Mouse (Mus musculus) v-Abl transformed pro-B cells (cell line): ENCODE data around the gene Bscl2.

Experiments
- in situ Hi-C, 2 experiments: fragments of 400-800 bp; cut with MboI; formaldehyde crosslinking; loops; one replicate each; pipeline ENCODE4 v1.15.1; 2025; ENCODE audit not compliant: unreplicated experiment in 2 of 2

The Bscl2 gene

GRCm38 (mm10) chr19:8837251-8837791 lies at the start of gene Bscl2:
Gene Bscl2 (plus strand): TSS chr19:8837467.
- in situ Hi-C loops, result loop anchor here (25.0 kb wide), 3 partner anchors 250 to 1350 kb away; partner anchors contain the start of genes Fads1 (in 1 of the 2) and Slc22a8 (in 1 of the 2)

DNA sequence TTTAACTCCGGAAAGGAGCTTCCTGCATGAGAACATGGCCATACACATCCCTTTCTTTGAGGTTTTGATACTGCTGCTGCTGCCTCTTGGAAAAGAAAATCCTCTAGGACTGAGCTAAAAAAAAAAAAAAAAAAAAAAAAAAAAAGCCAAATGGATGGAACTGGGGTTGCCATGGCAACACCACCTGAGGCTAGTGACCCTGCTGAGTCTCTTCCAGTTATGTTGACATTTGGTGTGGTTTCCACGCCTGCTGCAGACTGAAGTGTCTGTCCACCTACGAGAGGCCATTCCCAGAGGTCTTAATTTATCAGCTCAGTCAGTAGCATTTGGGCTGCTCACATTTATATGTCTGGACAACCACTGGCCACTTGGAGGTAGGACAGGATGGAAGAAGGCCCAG lies 48.7 kb upstream of the Bscl2 start:
- in situ Hi-C loops, result no loop called here

DNA sequence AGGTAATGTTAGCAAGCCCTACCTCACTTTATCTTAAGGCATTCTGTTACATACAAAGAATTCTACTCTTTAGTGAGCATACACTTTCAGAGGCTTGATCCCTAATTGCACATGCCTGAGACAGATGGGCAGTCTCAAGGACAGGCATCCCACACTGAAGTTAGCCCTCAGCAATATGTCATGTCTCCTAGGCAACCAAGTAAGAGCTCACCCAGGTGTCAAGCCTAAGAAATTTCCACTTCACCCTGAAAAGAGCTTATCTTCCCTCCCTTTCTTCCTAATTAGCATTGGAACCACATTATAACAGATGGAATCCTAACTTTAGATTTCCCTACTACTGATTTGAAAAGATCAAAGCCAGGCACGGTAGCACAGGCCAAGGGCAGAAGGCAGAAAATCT lies 48.1 kb upstream of the Bscl2 start:
- in situ Hi-C loops, result no loop called here

DNA sequence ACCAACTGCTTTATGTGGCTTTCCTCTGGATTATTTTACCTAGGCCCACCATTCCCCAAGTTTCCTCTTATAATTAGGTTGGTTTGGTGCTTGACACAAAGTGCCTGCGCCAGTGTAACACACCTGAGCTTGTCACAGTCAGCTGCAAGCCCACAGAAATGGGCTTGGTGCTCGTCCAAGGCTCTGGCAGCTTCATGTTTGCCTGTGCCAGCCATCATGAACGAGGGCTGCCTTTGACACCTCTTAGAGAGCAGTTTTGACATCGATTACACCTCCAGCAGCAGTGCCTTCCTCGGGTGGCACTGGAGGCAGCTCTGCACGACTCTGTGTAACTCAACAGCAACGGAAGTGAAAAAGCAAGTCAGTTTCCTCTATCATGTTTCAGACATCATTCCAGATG lies 47.1 kb upstream of the Bscl2 start:
- in situ Hi-C loops, result no loop called here

DNA sequence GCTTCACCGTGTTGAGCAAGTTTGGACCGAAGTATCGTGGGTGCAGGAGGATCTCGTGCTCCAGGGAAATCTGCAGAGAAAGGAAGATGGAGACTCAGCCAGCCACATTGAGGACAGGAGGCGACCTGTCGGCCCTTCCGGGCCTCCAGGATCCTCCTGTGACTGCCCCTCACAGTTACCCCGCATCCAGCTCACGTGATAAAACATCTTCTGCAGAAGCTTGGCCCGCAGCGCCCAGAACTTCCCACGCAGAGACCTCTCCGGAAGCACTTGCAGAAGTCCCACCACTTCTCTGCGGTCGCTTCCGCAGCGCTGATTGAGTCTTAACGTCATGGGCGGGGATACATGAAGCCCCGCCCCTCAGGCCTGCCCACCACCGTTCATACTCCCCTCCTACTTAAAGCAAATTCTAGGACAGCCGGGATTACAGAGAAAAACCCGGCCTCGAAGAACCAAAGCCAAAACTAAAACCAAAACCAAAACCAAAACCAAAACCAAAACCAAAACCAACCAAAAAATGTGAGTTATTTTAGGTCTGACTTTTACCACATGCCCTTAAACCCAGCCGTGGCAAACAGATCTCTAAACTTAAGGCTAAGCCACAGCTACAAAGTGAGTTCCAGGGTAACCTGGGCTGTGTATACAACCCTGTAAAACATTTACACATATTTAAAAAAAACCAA lies 38.9 kb upstream of the Bscl2 start, which contains the start of gene Polr2g:
Polr2g (minus strand) TSS at position 314 of the 683 bp plus-strand sequence.
- in situ Hi-C loops, result no loop called here

- in situ Hi-C loops, result no loop called here
Observed at GRCm38 (mm10) chr19:8798947-8799315, 38.3 kb upstream of the Bscl2 start.

DNA sequence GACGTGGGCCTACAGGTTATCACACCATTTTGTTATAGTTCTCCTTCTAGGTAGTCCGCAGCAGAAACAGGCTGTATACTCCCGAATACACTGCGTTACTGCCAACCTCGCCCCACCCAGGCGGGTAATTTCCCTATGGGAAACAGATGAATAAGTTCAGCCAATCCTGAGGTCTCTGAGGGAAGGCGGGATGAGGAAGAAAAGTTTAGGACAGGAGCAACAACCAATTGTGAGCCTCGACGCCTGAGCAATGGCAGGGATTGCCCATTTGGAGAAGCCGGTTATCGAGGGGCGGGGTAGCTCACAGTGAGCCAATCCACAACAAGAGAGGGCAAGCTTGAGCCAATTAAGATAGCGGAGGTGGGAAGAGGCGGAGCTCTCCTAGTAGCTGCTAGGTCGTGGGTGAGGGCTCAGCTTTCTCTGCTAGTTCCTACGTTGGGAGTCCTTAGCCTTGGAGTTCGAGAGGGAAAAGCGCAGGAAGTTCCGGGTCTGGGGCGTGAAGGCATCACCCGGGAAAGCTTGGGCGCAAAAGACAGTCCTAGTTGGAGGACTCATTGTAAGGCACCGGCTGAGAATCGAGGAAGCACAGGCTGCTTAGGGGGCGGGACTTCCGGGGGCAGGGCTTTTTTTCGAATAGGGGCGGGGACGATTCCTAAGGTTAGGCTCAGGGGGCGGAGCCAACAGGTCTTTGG lies 35.0 kb upstream of the Bscl2 start, which contains the start of gene Zbtb3:
Zbtb3 (plus strand) TSS at position 426 of the 692 bp plus-strand sequence.
- in situ Hi-C loops, result no loop called here

DNA sequence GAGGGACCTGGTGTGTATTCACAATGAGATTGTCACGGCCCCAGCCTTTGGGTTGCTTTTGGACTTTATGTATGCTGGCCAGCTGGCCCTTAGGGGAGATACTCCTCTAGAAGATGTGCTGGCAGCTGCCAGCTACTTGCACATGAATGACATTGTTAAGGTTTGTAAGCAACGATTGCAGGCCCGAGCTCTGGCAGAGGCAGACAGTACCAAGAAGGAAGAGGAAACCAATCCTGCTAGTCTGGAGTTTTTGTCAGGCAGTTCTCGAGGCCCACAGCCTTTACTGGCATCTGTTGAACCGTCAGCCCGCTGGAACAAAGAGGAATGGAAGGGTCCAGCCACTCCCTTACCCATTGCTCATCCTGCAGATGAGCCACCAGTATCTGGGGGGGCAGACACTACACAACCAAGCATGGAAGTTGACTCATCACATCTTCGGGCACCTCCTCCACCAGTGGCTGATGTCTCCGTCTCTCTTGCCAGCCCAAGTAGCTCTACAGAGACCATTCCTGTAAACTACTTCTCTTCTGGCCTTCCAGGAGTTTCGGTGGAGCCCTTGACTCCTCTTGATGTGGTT lies 34.0 kb upstream of the Bscl2 start:
- in situ Hi-C loops, result no loop called here

DNA sequence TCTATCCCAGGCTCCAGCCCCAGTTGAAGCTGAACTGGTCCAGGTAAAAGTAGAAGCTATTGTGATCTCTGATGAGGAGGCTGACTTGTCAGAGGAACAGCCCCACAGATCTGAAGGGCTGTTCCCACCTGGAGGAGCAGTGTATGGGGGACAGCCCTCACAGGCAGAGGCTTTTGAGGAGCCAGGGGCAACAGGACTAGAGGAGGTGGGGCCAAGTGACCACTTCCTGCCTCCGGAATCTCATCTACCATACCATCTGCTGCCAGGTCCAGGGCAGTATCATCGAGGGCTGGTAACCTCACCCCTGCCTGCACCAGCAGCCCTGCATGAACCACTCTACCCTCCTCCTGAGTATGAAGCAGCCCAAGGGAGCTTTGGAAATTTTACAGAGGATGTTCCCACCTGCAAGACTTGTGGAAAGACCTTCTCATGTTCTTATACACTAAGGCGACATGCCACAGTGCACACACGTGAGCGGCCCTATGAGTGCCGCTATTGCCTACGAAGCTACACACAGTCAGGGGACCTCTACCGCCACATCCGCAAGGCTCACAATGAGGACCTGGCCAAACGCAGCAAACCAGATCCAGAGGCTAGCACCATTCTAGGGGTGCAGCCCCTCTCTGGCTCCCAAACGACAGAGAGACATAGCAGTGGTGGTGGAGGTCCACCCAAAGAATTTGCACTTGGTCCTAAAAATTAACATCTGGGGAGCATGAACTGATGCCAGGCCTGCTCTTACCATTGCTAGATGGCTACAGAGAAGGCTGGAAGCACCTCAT lies 33.2 kb upstream of the Bscl2 start:
- in situ Hi-C loops, result no loop called here

DNA sequence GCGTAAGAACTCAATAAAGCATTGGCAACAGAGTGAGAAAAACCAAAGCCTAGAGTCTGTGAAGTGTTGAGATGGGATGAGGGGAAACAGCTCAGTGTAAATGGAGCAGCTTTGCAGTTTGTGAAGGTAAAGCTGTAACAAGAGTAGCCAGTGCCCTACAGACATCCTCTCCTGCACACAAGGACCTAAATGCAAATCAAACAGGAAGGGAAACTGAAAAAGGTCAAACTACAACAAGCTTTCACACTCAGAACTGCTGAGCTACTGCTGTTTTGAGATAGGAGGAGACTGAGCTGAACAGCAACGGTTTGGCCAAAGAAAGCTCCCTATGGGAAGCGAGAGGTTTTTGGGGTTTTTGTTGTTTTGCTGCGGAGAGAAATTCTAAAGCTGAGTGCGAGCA lies 30.5 kb upstream of the Bscl2 start:
- in situ Hi-C loops, result no loop called here

- in situ Hi-C loops, result loop anchor here in 1 of 2 experiments (5.0 kb wide), 2 partner anchors 44 to 74 kb away; partner anchors contain the start of genes 1700092M07Rik, Stx5a, Tmem179b and Tmem223
Observed at GRCm38 (mm10) chr19:8815812-8816211, 21.5 kb upstream of the Bscl2 start.

GRCm38 (mm10) chr19:8817001-8817400 lies 20.3 kb upstream of the Bscl2 start:
- in situ Hi-C loops, result loop anchor here in 1 of 2 experiments (5.0 kb wide), 2 partner anchors 45 to 75 kb away; partner anchors contain the start of genes 1700092M07Rik, Stx5a, Tmem179b and Tmem223

GRCm38 (mm10) chr19:8818301-8818798 lies 18.9 kb upstream of the Bscl2 start:
- in situ Hi-C loops, result loop anchor here in 1 of 2 experiments (5.0 kb wide), 2 partner anchors 46 to 76 kb away; partner anchors contain the start of genes 1700092M07Rik, Stx5a, Tmem179b and Tmem223

DNA sequence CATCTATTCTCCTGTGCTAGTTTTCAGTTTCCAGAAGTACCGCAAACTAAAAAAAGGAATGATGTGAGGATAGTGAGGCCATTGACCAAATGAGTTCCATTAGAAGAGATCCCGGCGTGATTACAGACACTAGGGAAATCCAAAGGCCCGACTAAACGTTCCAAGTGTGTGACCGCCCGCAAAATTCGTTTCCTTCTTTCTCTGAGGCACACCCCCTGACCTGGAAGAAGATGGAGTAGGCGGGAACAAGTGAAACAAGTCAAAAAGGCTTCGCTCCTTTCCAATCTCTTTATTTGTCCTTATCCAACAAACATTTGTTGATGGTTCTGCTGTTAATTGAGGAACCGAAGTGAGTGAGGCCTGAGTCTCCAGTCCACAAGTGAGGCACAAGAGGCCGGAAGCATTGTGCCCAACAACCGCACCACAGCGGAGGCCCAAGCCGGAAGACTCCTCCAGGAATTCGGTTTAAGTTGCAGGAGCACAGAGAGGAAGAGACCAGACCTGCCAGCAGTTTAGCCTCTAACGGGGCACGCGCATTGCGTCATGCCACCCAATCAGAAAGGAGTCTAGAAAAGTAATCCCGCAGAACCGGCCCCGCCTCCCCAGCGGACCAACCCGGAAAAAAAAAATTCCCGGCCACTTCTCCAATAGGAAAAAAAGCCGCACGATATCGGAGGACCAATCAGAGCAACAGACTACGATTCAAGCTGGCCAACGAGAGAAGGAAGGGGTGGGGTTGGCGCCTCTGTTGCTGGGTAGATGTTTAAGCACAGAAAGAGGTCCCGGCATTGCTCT lies 18.3 kb upstream of the Bscl2 start, which contains the start of gene Ttc9c:
Ttc9c (minus strand) TSS at position 533 of the 795 bp plus-strand sequence.
- in situ Hi-C loops, result loop anchor here in 1 of 2 experiments (5.0 kb wide), 2 partner anchors 47 to 77 kb away; partner anchors contain the start of genes 1700092M07Rik, Stx5a, Tmem179b and Tmem223

DNA sequence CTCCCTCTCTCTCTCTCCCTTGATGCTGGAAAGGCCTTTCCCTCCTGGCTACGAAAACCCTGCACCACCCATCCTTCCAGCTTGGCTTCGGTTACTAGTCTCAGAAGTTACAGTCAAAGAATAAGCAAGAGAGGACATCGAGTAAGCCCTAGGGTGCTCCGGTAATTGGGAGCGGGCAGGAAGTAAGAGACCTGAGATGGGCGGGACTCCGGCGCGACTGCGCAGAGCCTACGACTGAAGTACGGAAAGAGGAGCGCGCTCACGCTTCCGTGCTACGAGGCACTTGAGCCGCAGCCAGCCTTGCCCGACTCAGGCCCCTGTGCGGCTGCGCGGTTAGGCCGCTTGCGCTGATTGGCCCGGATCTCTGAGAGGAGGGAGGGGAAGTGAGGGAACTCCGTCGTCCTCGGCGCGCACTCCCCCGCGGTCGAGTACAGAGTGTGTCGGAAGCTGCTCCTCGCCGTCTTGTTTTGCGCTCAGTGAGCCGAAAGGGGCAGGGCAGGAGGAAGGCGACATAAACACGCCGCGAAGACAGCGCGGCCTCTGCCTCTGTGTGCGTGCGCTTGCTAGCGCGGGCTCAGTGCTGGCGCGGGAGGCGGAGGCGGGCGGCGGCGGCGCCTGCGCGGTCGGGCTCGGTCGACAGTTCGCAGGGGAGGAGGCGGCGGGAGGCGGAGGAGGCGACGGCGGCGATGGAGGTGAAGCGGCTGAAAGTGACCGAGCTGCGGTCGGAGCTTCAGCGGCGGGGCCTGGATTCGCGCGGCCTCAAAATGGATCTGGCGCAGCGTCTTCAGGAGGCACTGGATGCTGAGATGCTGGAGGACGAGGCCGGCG lies 17.5 kb upstream of the Bscl2 start, which contains the start of gene Hnrnpul2:
Hnrnpul2 (plus strand) TSS at position 415 of the 828 bp plus-strand sequence.
- in situ Hi-C loops, result loop anchor here in 1 of 2 experiments (5.0 to 10.0 kb wide), 3 partner anchors 48 to 105 kb away; partner anchors contain the start of genes 1700092M07Rik, Stx5a, Tmem179b and Tmem223

DNA sequence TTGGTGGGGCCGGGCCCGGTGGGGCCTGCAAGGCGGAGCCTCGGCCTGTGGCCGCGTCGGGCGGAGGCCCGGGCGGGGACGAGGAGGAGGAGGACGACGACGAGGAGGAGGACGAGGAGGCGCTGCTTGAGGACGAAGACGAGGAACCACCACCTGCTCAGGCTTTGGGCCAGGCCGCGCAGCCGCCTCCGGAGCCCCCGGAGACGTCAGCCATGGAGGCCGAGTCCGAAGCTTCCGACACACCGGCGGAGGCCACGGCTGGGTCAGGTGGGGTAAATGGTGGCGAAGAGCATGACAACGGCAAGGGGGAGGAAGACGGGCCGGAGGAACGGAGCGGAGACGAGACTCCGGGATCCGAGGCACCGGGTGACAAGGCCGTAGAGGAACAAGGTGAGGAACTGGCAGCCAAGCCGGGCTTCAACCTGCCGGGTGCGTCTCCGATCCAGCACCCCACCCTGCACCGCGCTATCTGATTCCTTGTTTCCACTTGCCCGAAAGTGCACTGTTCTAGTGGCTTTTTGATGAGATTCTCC lies 16.8 kb upstream of the Bscl2 start:
- in situ Hi-C loops, result loop anchor here in 1 of 2 experiments (10.0 kb wide), 1 partner anchor 106 kb away; no protein-coding TSS in a partner anchor

DNA sequence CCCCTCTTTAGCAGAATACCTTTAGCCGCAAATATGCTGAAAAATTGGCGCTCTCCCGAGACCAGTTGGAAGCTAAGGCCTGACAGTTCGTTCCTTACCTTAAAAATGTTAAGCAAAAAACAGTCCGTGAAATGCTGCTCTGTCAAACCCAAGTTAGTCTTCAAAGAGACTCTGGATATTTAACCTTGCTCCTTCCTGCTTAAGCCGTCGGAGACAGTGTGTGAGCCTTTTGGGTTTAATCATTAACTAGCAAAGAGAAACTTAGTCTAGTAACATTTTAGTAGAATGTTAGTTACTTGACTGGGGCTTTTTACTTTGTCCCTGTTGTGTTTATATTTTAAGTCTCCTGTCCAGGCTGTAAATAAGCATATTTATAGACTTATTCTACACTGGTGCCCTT lies 16.1 kb upstream of the Bscl2 start:
- in situ Hi-C loops, result loop anchor here in 1 of 2 experiments (10.0 kb wide), 1 partner anchor 106 kb away; no protein-coding TSS in a partner anchor
